Mouse (Mus musculus) stomach, embryonic 16.5 days (tissue): ENCODE measurements around the gene Prph. TPM values are rescaled to one million over a fixed set of nuclear protein-coding genes. Genes with fewer than 3 reads are reported as not detected.

Experiments used
- ATAC-seq: fragments of 200-750 bp; cut with Nextera tagmentation; 2 replicates; pipeline ENCODE4 v1.8.0; 2017; ENCODE audit warnings: moderate number of reproducible peaks, moderate TSS enrichment; ENCODE audit not compliant: insufficient read depth, low FRiP score
- H3K27ac ChIP-seq: fragments of 300-500 bp; sonication (generic); 2 replicates; pipeline ENCODE4 v1.5.1; 2014; ENCODE audit warnings: low read length
- H3K27me3 ChIP-seq: fragments of 300-500 bp; sonication (generic); 2 replicates; pipeline ENCODE4 v1.6.1; 2014; ENCODE audit warnings: low read length, control low read depth, mixed read lengths; ENCODE audit not compliant: control insufficient read depth, insufficient read depth
- H3K36me3 ChIP-seq: fragments of 300-500 bp; sonication (generic); 2 replicates; pipeline ENCODE4 v1.6.1; 2014; ENCODE audit warnings: low read length; ENCODE audit not compliant: control insufficient read depth, insufficient read depth
- H3K4me1 ChIP-seq: fragments of 300-500 bp; sonication (generic); 2 replicates; pipeline ENCODE4 v1.6.1; 2014; ENCODE audit warnings: low read length, control low read depth, mixed read lengths; ENCODE audit not compliant: control insufficient read depth, insufficient read depth
- H3K4me2 ChIP-seq: fragments of 300-500 bp; sonication (generic); 2 replicates; pipeline ENCODE4 v1.6.1; 2014; ENCODE audit warnings: low read depth, low read length, mixed read lengths
- H3K4me3 ChIP-seq: fragments of 300-500 bp; sonication (generic); replicated peaks from 2 replicates; pipeline ENCODE4 v1.5.1; 2014; ENCODE audit warnings: mild to moderate bottlenecking, low read length
- H3K9ac ChIP-seq: fragments of 300-500 bp; sonication (generic); 2 replicates; pipeline ENCODE4 v1.6.1; 2014; ENCODE audit warnings: low read length
- H3K9me3 ChIP-seq: fragments of 300-500 bp; sonication (generic); replicated peaks from 2 replicates; pipeline ENCODE4 v1.6.1; 2016; ENCODE audit warnings: low read length, control low read depth; ENCODE audit not compliant: control insufficient read depth
- WGBS: fragments of 180-500 bp; shearing (Covaris S2); extraction: QIAGEN DNeasy Blood & Tissue Kit; methylation state at CpG from one replicate; pipeline ENCODE4 v1.1.7; 2014; 5-methylcytosine and 5-hydroxymethylcytosine counted together
- polyA plus RNA-seq: library from polyadenylated mRNA; unstranded; fragments of >200 nt; fragmentation: Nextera tagmentation; extraction: Ambion mirVana; gene quantifications from 2 replicates; pipeline ENCODE4 v1.2.1, GENCODE M21; 2015

Prph gene
- polyA plus RNA-seq, 1 experiment from 2014 or later: 25.4 TPM

DNA sequence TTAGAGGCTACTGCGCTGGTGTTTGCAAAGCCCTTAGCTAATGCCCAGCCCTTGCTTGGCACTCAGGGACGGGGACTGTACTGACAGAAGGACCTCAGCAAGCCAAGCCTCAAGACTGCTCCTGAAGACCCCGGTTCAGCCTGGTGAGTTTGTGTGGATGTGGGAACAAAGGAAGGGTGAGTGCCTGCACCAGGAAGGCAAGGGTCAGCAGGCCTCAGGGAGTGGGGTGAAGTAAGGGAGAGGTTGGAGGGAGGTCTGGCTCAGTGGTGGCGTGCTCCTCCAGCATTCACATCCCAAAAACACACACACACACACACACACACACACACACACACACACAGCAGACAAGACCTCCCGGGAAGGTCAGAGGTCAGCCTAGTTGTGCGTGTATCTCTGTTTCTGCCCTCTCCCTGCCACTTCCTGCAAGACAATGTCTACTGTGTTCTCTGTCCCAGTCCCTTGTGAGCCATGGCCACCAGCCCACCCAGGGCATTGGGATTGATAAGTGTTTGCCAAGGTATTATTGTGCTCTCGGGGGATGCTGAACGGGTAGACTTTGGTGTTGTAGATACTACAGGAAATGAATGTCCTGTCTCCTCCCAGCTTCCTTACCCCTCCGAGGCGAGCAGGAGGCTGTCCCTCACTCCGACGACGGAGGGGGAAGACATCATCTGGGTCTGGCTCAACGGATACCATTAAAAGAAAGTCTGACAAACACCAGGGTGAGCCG lies 23.4 kb downstream of the Prph start:
- Histone ChIP-seq H3K4me2 (no peak overlapping the region), H3K9ac (no peak overlapping the region), H3K27me3 (no peaks in the 10 kb centered on the region), H3K36me3 (0 out of 2 replicates have a peak, but pooled peaks cover 6% of the 10 kb centered on the region), H3K27ac (no peak overlapping the region), H3K4me3 (no peak overlapping the region), H3K4me1 (peaks cover 14% of the 10 kb centered on the region), H3K9me3 (no peaks in the 10 kb centered on the region)
- ATAC-seq: no peak
- WGBS: 74% methylated on average over 15 of the region's 15 CpGs

DNA sequence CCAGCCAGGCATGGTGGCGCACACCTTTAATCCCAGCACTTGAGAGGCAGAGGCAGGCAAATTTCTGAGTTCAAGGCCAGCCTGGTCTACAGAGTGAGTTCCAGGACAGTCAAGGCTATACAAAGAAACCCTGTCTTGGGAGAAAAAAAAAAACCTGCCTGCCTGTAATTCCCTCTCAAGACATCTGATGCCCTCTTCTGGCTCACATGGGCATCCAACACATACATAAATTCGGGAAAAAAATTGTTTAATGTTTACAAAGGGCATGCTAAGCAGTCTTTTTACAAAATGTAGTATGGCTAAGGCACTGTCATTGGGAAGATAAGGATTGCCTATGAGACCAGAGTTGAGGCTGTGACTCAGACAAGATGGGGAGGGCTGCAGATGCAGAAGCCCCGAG lies 24.8 kb downstream of the Prph start:
- Histone ChIP-seq H3K27me3 (peaks cover 4% of the 10 kb centered on the region; the same call in 1 of the 2 replicates), H3K36me3 (0 out of 2 replicates have a peak, but pooled peaks cover 6% of the 10 kb centered on the region)

DNA sequence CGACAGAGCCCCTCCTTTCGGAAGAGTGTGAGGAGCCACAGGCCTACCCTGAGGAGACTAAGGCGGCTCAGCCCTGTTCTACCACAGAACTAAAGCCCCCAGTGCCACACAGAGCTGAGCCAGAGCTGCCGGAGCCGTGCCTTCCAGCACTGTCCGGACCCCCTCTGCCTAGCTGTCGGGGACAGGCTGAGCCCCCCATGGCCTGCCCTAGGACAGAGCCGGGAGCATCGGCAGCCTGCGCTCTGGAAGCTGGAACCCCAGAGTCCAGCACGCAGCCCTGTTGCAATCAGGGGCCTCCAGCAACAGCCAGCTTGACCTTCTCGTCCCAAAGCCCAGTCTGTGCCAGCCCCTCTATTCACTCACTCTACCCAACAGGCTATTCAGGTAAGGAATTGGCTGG lies 27.3 kb downstream of the Prph start:
- WGBS: 93% methylated on average over 12 of the region's 12 CpGs
- 0 out of 2 replicates have a peak, but pooled peaks cover 2% of the 10 kb centered on the region for H3K36me3 ChIP-seq
- no peak overlapping the region for H3K9ac ChIP-seq
- H3K4me1 ChIP-seq: peaks cover 3% of the 10 kb centered on the region; the same call in 1 of the 2 replicates
- no peak overlapping the region for H3K4me2 ChIP-seq
- ATAC-seq: no peak
- H3K27me3 ChIP-seq: peaks cover 24% of the 10 kb centered on the region
- no peak overlapping the region for H3K27ac ChIP-seq
- H3K9me3 ChIP-seq: no peaks in the 10 kb centered on the region
- H3K4me3 ChIP-seq: no peak overlapping the region

More for the DNA sequence above, 24.8 kb downstream of the Prph start:
- H3K9me3 ChIP-seq: no peaks in the 10 kb centered on the region
- H3K27ac ChIP-seq: no peak overlapping the region
- WGBS: 76% methylated on average over 3 of the region's 3 CpGs
- H3K4me1 ChIP-seq: peaks cover 12% of the 10 kb centered on the region
- H3K4me2 ChIP-seq: no peak overlapping the region
- ATAC-seq: no peak
- no peak overlapping the region for H3K4me3 ChIP-seq
- no peak overlapping the region for H3K9ac ChIP-seq

DNA sequence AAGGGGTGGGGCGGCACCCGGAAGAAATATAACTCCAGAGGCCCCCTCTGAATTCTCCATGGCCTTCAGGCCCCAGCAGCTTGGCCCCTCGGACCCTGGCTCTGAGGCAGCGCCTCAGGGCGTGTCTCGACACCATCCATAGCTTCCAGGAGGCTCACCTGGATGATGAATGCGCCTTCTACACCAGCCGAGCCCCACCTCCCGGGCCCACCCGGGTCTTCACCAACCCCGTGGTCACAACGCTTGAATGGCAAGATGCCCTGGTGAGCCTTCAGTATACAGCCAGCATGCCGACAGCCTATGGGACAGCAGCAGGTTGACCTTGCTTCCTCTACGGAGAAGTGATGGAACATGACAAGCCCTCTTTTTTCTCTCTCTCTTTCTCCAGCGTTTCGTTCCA lies 27.9 kb downstream of the Prph start:
- H3K4me2 ChIP-seq: no peak overlapping the region
- no peaks in the 10 kb centered on the region for H3K36me3 ChIP-seq
- WGBS: 87% methylated on average over 16 of the region's 16 CpGs
- H3K4me3 ChIP-seq: no peak overlapping the region
- no peak for ATAC-seq
- H3K4me1 ChIP-seq: peaks cover 3% of the 10 kb centered on the region; the same call in 1 of the 2 replicates
- H3K9ac ChIP-seq: no peak overlapping the region
- peaks cover 29% of the 10 kb centered on the region for H3K27me3 ChIP-seq
- no peak overlapping the region for H3K27ac ChIP-seq
- no peaks in the 10 kb centered on the region for H3K9me3 ChIP-seq

DNA sequence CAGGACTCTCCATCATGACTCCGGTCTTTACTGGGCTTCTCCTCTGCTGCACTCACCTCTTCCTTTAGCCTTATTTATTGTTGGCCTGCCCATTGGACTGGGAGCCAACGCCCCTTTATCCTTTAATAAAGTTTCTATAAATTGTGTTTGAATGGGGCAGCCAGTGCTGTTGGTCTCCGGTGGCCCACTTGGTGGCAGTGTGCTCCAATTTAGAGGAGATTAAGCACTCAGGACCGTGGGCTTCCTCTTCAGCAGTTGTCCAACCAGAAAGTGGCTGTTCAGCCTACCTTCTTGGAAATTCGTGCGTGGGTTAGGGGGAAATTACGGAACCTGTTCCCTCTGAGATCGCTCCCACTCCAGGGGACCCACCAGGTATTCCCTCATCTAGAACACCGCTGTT lies 28.3 kb downstream of the Prph start:
- no peak overlapping the region for H3K27ac ChIP-seq
- WGBS: 71% methylated on average over 9 of the region's 9 CpGs
- ATAC-seq: no peak

DNA sequence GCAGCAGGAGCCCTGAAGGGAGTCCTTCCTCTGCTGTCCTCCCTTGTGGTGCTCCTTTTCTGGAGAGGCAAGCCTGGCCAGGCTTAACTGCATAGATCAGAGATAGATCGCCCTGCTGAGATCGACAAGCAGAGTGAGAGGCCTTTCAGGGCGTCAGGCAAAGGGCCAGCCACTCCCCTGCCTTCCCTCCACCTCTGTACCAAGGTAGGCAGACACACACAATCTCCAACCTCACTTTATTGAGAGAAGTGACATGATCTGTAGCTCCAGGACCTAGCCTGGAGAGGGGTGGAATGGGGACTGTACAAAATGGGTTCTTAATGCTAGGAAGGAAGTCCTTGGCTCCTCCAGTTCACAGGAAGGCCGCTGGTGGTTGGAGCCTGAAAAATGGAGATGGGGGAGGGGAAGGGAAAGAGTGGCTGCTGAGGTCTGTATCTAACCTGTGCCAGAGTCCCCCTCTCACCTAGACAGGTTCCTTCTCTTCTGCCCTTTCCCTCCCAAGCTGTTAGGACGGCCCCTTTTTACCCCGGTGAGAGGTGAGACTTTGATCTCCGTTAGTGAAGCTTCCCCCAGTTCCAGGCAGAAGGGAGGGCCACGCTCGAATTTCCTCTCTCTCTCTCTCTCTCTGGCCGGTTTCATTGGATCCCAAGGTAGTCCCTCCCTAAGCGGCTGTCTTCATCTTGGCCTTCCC lies 29.0 kb downstream of the Prph start:
- H3K4me2 ChIP-seq: no peak overlapping the region
- ATAC-seq: no peak
- H3K9me3 ChIP-seq: no peaks in the 10 kb centered on the region
- no peak overlapping the region for H3K27ac ChIP-seq
- peaks cover 9% of the 10 kb centered on the region for H3K4me1 ChIP-seq
- H3K27me3 ChIP-seq: peaks cover 39% of the 10 kb centered on the region
- H3K9ac ChIP-seq: no peak overlapping the region
- no peak overlapping the region for H3K4me3 ChIP-seq
- H3K36me3 ChIP-seq: no peaks in the 10 kb centered on the region
- WGBS: 14% methylated on average over 11 of the region's 11 CpGs

More for the DNA sequence above, 28.3 kb downstream of the Prph start:
- H3K4me2 ChIP-seq: no peak overlapping the region
- H3K4me3 ChIP-seq: no peak overlapping the region
- H3K36me3 ChIP-seq: no peaks in the 10 kb centered on the region
- H3K4me1 ChIP-seq: peaks cover 5% of the 10 kb centered on the region
- H3K9me3 ChIP-seq: no peaks in the 10 kb centered on the region
- H3K9ac ChIP-seq: no peak overlapping the region
- H3K27me3 ChIP-seq: peaks cover 32% of the 10 kb centered on the region

DNA sequence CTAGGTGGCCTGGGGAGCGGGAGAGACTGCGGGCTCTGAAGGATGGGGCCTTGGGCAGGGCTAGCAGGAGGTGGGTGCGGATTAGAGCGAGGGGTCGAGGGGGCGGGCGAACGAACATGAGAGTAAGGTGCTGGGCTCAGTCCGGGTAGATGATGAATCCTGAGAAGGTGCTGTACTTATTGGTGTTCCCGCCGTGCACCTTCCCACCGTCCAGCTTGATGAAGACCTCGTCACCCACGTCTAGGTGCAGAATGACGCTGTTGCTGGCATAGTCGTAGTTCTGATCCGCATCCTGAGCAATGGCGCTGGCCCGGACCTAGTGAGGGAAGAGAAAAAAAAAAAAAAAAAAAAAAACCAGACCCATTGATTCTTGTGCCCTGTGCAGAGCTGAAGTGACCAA lies 29.6 kb downstream of the Prph start:
- 22% methylated on average over 19 of the region's 19 CpGs for WGBS
- H3K4me1 ChIP-seq: peaks cover 9% of the 10 kb centered on the region
- ATAC-seq: no peak
- H3K4me3 ChIP-seq: no peak overlapping the region
- peaks cover 45% of the 10 kb centered on the region for H3K27me3 ChIP-seq
- H3K9ac ChIP-seq: no peak overlapping the region
- H3K36me3 ChIP-seq: no peaks in the 10 kb centered on the region
- no peak overlapping the region for H3K27ac ChIP-seq
- H3K9me3 ChIP-seq: no peaks in the 10 kb centered on the region
- H3K4me2 ChIP-seq: no peak overlapping the region

DNA sequence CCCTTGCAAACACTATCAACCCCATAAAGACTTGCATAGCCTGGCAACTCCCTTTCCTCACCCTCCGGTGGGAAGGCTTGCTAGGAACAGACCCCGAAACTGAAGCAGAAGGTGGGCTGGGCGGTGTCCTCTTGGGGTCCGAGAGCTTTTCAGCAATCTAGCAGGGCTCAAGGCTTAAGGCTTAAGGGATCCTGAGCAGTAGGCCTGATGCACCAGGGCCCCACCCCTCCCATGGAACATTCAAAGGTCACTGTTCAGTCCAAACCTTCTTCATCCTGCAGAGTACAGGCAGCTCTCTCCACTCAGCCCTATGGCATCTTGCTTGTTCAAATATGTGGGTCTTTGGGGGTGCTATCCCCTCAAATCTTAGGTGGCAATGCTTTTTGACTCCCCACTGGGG lies 31.0 kb downstream of the Prph start:
- ATAC-seq: no peak
- 85% methylated on average over 4 of the region's 4 CpGs for WGBS
- no peak overlapping the region for H3K27ac ChIP-seq
- H3K27me3 ChIP-seq: peaks cover 59% of the 10 kb centered on the region
- H3K9ac ChIP-seq: no peak overlapping the region
- H3K4me2 ChIP-seq: no peak overlapping the region
- H3K4me3 ChIP-seq: no peak overlapping the region
- H3K9me3 ChIP-seq: no peaks in the 10 kb centered on the region
- H3K36me3 ChIP-seq: no peaks in the 10 kb centered on the region
- peaks cover 9% of the 10 kb centered on the region for H3K4me1 ChIP-seq
